Mouse (Mus musculus) liver, adult (tissue): ENCODE results near the gene Adgrb2.

Source experiments
- GATA4 ChIP-seq: IDR thresholded peaks from 2 replicates; pipeline ENCODE4 v1.6.1; 2014; ENCODE audit warnings: mild to moderate bottlenecking, low read length; ENCODE audit not compliant: insufficient replicate concordance

Adgrb2 gene

DNA sequence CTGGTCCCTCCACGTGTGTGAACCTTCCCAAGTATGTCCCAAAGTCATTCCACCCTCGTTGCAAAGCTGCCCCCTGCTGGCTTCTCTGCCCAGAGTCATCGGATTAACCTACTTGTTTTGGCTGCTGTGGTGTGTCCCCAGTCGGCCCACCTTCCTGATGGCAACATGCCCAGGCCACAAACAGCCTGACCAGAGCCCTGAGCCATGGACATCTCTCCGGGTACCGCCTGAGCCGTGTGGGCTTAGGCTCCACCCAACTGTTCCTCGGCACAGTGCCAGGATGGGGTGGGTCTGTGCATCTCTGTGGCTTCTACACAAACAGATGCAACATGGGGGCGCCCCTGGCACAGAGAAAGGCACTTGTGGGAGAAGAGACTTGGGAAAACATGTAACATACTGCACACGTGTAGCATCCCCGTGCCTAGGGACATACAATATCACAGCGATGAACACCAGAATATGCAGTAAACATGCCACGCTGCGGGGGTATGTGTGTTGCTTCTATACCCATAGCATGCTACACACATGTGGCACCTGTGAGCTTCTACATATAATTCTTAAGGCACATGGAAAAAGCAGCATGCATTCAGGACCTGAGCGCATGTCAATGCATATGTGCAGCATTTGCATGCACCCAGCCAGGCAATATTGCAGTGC lies 778 bp upstream of the Adgrb2 start:
- TF ChIP-seq GATA4, result no peak

DNA sequence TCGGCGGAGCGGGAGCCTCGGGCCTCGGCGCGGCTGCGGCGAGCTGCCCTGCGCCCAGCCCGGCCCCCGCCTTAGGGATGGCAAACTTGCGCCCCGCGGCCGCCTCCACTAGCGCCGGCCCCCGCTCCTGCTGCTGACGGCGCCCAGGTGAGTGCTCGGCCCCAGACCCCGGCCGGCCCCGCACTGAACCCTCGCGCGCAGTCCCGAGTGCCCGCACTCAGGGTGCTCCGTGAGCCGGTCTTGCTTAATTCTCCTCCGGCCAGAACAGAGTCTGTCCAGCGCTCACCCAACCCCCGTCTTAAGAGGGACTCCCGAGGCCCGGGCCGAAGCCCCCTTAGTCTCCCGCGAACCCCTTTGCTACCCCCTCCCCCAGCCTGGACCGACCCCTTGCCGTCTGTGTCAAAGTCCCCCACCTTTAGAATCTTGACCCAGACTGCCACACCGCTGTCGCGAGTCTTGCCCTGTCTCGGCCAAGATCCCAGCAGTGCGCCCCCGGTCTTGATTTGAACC lies 546 bp downstream of the Adgrb2 start:
- TF ChIP-seq GATA4, result no peak

DNA sequence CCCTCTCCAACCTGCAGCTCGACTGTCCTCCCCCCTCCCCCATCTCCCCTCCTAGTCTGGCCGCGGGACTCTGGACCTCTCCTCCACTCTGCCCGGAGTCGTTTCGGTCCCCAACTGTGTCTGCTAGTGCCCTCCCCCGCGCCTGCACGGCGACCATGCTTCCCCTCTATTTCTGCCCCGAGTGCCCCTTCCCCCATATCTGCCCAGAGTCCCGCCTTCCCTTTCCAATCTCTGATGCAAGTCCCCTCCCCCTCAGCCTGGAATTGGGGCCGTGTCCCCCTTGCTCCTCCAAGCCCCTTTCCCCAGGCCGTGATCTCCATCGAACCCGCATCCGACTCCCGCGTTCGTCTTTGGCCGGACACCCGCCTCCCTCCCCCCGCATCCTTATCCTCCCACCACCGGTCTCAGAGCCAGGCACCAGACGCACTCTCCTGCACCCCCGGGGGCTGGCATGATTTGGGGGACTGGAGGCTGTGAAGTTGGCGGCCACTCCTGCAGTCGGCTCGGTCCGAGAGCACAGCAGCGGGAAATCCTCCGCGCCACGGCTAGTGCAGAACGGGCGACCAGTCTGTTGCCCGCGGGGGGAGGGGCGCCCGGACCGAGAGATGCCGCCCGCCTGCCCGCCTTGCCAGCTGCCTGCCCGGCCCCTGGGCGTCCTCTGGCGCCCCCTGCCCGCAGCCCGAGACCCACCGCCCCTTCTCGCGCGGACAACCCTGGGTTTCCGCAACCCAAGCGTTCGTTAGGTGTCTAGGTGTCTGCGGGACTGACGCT lies 1.2 kb downstream of the Adgrb2 start:
- TF ChIP-seq GATA4, result no peak

DNA sequence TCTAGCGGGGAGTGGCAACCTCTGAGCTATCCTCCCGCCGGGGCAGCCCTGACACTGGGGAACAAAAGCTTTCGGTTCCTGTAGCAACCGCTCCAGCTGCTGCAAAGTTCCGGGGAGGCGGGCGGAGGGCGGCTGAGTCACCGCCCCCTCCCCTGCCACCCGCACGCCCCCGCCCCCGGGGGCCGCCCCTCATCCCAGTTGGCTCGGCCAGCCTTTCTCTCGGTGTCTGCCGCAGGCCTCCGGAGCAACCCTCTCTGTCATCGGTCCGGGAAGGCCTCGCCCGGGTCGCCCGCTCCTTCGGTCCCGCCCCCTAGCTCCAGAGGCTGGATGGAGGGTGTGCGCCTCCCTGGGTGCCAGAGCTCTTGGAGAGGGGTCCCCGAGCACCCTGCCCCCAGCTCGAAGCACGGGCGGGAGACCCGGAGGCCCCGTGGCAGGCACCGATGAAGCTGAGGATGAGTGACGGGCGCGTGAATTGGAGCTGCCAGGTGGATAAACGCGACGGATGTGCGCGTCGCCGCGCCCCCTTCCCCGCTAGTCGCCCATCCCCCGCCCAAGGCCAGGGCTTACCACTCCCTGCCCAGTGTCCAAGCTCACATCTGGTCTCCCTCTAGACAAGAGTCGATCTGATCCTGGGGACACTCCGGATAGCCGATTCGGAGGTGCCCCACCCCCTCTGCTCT lies 3.3 kb downstream of the Adgrb2 start:
- no peak for TF ChIP-seq GATA4

DNA sequence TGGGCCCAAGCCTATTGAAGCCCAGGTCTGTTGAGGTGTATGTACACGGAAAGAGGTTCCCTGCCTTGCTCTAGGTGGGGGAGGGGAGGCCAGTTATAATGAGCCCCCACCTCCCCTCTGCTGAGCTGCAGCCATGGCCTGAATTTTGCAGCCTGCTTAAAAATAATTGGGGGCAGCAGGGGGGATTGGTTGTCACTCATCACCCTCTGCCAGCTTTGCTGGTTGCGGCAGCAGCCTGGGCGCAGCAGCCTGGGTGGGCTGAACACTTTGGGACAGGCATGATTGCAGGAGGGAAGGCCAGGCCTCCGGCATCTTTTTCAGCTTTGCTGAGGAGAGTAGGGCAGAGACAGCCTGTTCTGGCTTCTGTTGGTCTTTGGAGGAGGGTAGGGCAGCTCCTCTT lies 5.3 kb downstream of the Adgrb2 start:
- no peak for TF ChIP-seq GATA4

- TF ChIP-seq GATA4, result no peak
Measured at GRCm38 (mm10) chr4:129992720-129993119, 8.1 kb downstream of the Adgrb2 start.

DNA sequence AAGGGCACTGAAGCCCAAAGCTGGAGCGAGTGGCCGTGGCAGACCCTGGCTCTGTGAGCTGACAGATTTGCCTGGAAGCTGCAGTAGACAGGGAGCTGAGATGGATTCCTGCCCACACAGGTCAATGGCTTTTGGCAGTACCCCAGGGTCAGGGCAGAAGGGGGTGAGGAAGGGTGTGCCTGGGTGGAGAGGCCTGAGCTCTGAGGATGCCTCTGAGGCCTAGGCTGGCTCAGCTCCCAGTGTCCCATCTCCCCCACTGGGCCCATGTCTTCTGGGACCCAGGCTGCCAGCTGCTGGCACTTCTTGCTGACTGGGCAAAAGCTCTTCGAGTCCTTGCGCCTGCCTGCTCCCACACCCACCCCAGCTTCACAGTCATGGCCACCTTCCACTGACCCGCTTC lies 8.5 kb downstream of the Adgrb2 start:
- TF ChIP-seq GATA4, result no peak

DNA sequence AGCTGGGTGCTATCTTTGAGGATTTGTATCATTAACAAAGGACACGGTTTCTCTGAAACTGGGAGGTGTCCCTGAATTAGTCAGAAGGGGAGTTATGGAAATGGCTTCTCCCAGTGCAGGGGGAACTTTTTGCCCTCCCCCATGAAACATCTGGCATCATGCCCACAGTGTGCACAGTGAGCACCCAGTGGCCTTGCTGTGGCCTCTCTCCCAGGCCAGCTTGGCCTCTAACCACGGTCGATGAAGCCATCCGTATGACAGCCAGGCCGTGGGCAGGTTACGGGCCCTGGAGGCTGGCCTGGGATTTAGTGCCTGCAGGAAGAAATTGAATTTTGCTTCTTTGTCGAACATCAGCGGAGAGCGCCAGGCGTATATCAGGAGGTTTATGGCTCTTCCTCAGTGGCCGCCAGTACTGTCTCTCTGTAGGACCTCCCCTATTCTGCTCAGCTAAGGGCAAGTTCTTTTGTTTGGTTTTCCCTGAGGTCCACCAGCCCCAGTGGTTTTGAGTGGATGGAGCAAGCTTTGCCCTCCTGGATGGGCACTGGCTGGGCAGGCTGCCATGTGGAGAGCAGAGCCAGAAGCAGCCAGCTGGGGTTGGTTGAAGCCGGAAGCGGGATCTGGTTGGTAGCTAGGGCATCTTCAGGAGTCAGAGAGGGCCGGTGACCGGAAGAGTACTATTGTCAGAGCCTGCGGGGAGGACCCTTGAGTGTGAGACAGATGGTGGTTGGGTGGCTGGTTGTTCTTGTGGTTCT lies 9.4 kb downstream of the Adgrb2 start:
- no peak for TF ChIP-seq GATA4

DNA sequence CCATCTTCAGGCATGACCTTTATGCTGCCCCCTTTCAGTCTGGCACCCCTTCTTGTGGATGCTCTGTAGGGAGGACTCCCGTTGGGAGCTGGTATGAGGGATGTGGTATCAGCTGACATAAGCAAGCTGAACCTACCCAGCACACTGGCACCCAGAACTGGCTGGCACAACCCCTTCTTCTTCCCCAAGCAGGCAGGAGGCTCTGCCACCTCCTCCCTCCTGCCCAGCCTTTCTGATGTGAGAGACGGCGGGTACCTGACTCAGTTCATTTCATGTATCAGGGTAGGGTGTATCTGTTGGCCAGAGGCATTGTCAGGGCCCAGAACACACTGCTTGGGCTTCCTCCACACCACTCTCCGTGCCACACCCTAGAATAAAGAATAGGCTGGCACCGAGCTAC lies 10.1 kb downstream of the Adgrb2 start:
- TF ChIP-seq GATA4, result no peak

DNA sequence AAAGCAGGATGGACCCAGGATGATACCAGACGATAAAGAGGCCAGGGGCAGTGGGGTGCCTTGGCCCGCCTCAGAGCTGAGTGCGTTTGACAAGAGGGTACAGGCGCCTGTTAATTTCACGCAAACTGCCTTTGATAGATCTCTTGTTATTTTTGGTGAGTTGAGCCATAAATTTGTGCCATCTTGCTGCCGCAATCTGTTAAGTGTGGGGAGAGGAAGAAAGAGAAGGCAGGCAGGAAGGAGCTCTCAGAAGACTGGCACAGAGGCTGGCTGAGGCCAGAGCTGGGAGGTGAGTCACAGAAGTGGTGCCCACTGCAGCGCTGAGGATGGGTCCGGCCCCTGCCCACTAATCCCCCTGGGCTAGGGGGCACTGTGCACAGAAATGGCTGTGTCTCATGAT lies 10.6 kb downstream of the Adgrb2 start:
- no peak for TF ChIP-seq GATA4

DNA sequence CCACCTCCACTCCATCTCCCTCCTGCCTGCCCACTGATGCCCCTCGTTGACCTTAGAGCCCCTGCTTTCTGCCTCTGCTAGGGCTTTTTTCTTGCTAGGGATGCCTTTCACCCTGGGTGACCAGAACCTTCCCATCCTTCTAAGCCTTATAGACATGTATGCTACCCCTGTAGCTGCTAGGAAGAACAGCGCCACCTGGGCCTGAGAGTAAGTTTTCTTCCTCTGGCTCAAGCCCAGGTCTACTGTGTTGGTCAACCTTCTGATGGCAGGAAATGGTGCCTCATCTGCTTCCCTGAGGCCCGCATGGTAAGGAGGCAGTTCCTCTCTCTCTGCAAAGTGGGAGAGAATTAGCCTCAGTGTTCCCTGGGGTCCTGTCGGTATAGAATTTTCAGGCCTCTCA lies 11.3 kb downstream of the Adgrb2 start:
- no peak for TF ChIP-seq GATA4

GRCm38 (mm10) chr4:129998124-129998523 lies 13.5 kb downstream of the Adgrb2 start:
- TF ChIP-seq GATA4, result no peak

GRCm38 (mm10) chr4:130001710-130002109 lies 17.0 kb downstream of the Adgrb2 start:
- TF ChIP-seq GATA4, result no peak

GRCm38 (mm10) chr4:130002157-130002556 lies 17.5 kb downstream of the Adgrb2 start:
- no peak for TF ChIP-seq GATA4

DNA sequence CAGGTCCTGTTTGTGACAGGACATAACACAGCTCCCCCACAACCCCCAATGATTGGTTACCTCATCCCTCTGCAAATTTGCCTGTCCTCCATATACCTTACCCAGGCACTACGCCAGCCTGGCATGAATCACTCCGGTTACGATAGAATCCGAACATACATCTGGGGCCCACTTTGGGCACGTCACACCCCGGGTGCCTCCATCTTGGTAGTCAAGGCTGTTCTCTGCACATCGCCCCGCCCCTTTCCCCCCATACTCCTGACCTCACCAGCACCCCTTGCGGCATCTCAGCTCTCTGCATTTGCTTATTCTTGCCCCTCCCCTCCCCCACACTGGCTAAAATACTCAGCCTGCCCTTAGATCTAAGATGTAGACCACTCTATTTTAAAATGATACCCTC lies 20.9 kb downstream of the Adgrb2 start:
- TF ChIP-seq GATA4, result no peak
